Mouse (Mus musculus): ENCODE measurements around the gene Rad51ap1.

Gene Rad51ap1

GRCm38 (mm10) chr6:126939487-126940171 lies at the start of gene Rad51ap1, which contains the start of gene D6Wsu163e:
Gene Rad51ap1, minus strand, starts transcription at chr6:126939587.
Gene D6Wsu163e, plus strand, starts transcription at chr6:126939962.
- peak; percentile 94 for DNase-seq

GRCm38 (mm10) chr6:126981539-126982234 lies 42.3 kb upstream of the Rad51ap1 start:
- DNase-seq, result no peak

GRCm38 (mm10) chr6:126966241-126967026 lies 27.0 kb upstream of the Rad51ap1 start:
- DNase-seq, result no peak

GRCm38 (mm10) chr6:126963426-126963825 lies 24.0 kb upstream of the Rad51ap1 start:
- DNase-seq, result no peak

- DNase-seq, result no peak
Observed at GRCm38 (mm10) chr6:126962709-126963108, 23.3 kb upstream of the Rad51ap1 start.

- DNase-seq, result no peak
Observed at GRCm38 (mm10) chr6:126961371-126962018, 22.1 kb upstream of the Rad51ap1 start.

- peak; percentile 58 for DNase-seq
Observed at GRCm38 (mm10) chr6:126955734-126956133, 16.3 kb upstream of the Rad51ap1 start.

- DNase-seq, result no peak
Observed at GRCm38 (mm10) chr6:126948336-126948735, 8.9 kb upstream of the Rad51ap1 start.

GRCm38 (mm10) chr6:126940451-126940850 lies 1.1 kb upstream of the Rad51ap1 start:
- DNase-seq, result no peak

- DNase-seq, result peak; percentile 1
Observed at GRCm38 (mm10) chr6:126938853-126939486, 417 bp downstream of the Rad51ap1 start.

- DNase-seq, result no peak
Observed at GRCm38 (mm10) chr6:126938047-126938446, 1.3 kb downstream of the Rad51ap1 start.

- DNase-seq, result no peak
Observed at GRCm38 (mm10) chr6:126932896-126933295, 6.5 kb downstream of the Rad51ap1 start.

GRCm38 (mm10) chr6:126921111-126921881 lies 18.1 kb downstream of the Rad51ap1 start, which contains the start of gene Dyrk4:
Gene Dyrk4, minus strand, starts transcription at chr6:126921839.
- DNase-seq, result peak; percentile 30

- no peak for DNase-seq
Observed at GRCm38 (mm10) chr6:126914928-126915327, 24.5 kb downstream of the Rad51ap1 start.

- no peak for DNase-seq
Observed at GRCm38 (mm10) chr6:126910727-126911126, 28.7 kb downstream of the Rad51ap1 start.

- no peak for DNase-seq
Observed at GRCm38 (mm10) chr6:126907876-126908275, 31.5 kb downstream of the Rad51ap1 start.

- no peak for DNase-seq
Observed at GRCm38 (mm10) chr6:126907378-126907777, 32.0 kb downstream of the Rad51ap1 start.

GRCm38 (mm10) chr6:126877118-126877517 lies 62.3 kb downstream of the Rad51ap1 start:
- no peak for DNase-seq
